Mouse (Mus musculus) lung, embryonic 14.5 days (tissue): ENCODE data around the gene Surf2. TPM values are rescaled to one million over a fixed set of nuclear protein-coding genes. Genes with fewer than 3 reads are reported as not detected.

ENCODE experiments used
- ATAC-seq: fragments of 200-750 bp; cut with Nextera tagmentation; 2 replicates; pipeline ENCODE4 v1.8.0; 2017; ENCODE audit warnings: mild to moderate bottlenecking, moderate TSS enrichment, moderate library complexity; ENCODE audit not compliant: insufficient read depth
- DNase-seq: peaks from one replicate; pipeline ENCODE4 v3.0.0-alpha.2; 2015
- H3K27ac ChIP-seq: fragments of 300-500 bp; sonication (generic); 2 replicates; pipeline ENCODE4 v1.5.1; 2014; ENCODE audit warnings: low read depth, mild to moderate bottlenecking, moderate library complexity
- H3K27me3 ChIP-seq: fragments of 300-500 bp; sonication (generic); 2 replicates; pipeline ENCODE4 v1.6.1; 2014; ENCODE audit warnings: low read length, control low read depth; ENCODE audit not compliant: insufficient read depth
- H3K36me3 ChIP-seq: fragments of 300-500 bp; sonication (generic); 2 replicates; pipeline ENCODE4 v1.6.1; 2014; ENCODE audit warnings: control low read depth; ENCODE audit not compliant: insufficient read depth
- H3K4me1 ChIP-seq: fragments of 300-500 bp; sonication (generic); 2 replicates; pipeline ENCODE4 v1.6.1; 2014; ENCODE audit warnings: antibody characterized with exemption, control low read depth; ENCODE audit not compliant: insufficient read depth
- H3K4me2 ChIP-seq: fragments of 300-500 bp; sonication (generic); 2 replicates; pipeline ENCODE4 v1.6.1; 2014; ENCODE audit warnings: mild to moderate bottlenecking
- H3K4me3 ChIP-seq: fragments of 300-500 bp; sonication (generic); 2 replicates; pipeline ENCODE4 v1.5.1; 2014; ENCODE audit warnings: low read depth, low read length
- H3K9ac ChIP-seq: fragments of 300-500 bp; sonication (generic); 2 replicates; pipeline ENCODE4 v1.6.1; 2014
- H3K9me3 ChIP-seq: fragments of 300-500 bp; sonication (generic); 2 replicates; pipeline ENCODE4 v1.6.1; 2016; ENCODE audit warnings: low read depth, low read length, control low read depth
- CTCF ChIP-seq: IDR thresholded peaks from 2 replicates; pipeline ENCODE4 v1.5.1; 2016; ENCODE audit warnings: antibody characterized with exemption, low read depth
- WGBS: fragments of 180-500 bp; shearing (Covaris S2); extraction: QIAGEN DNeasy Blood & Tissue Kit; methylation state at CpG from one replicate; pipeline ENCODE4 v1.1.7; 2014; 5-methylcytosine and 5-hydroxymethylcytosine counted together
- polyA plus RNA-seq: library from polyadenylated mRNA; unstranded; fragments of >200 nt; fragmentation: Nextera tagmentation; extraction: Ambion mirVana; gene quantifications from 2 replicates; pipeline ENCODE4 v1.2.1, GENCODE M21; 2014

Surf2 gene
- polyA plus RNA-seq, 1 experiment from 2014 or later, result 33.2 TPM

DNA sequence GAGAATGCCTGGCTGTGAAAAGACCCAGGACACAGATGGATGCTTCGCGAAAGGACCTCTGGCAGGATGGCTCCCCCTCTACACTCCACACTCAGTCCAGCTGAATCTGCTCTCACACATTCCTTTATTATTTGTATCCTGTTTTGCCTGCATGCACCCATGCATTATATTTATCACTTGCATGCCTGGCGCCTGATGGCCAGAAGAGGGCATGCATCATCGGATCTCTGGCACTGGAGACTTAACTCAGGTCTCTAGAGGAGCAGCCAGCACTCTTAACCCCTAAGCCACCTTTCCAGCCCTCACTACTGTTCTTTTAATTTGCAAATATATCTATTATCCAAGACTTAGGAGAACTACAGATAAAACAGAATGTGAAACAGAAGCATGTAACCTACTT, 44.6 kb downstream of the Surf2 start:
- ATAC-seq (no peak), DNase-seq (peak; percentile 44)
- H3K4me2 ChIP-seq, result no peak overlapping the region
- peak; percentile 51 for TF ChIP-seq CTCF
- H3K9ac ChIP-seq, result no peak overlapping the region
- no peaks in the 10 kb centered on the region for H3K27me3 ChIP-seq
- no peak overlapping the region for H3K27ac ChIP-seq
- H3K36me3 ChIP-seq, result peaks cover 62% of the 10 kb centered on the region
- H3K9me3 ChIP-seq, result no peaks in the 10 kb centered on the region
- no peaks in the 10 kb centered on the region for H3K4me1 ChIP-seq
- 71% methylated on average over 4 of the region's 4 CpGs for WGBS
- H3K4me3 ChIP-seq, result no peak overlapping the region

DNA sequence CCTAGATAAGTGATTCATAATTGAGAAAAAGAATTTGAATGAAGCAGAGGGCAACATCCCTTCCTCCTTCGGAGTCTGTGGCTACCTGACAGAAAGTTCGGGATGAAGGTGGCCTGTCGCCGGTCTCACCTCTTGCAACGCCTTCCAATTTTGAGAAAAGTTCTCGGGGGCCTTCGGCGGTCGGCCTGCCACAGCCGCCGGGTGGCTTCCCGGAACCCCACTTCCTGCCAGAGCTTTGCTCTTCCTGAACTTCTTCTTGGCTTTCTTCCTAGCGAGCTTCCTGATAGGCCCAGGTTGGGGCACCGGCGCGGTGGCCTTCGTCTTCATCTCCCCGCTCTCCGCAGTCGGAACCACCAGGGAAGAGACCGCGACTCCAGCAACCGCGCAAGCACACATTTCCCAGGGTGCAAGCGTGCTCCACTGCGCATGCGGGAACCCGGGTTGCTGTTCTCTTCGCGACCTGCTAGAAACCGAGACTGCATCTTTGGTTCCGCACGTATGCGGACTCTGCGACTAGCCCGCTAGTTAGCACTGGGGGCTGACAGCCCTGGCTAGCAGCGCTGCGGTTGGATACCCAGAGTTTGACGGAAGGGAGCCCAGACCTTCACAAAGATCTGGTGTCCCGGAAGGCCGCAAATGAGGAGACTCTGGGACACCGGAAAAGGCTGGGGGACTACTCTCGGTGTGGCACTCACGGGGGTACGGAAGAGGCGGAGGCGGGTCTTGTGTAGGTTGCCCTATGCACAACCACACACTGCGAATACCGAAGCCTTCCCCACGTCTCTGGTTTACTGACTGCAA, 48.0 kb downstream of the Surf2 start, which contains the start of gene Rexo4:
TSS of gene Rexo4 (minus strand) at position 464 of the 801 bp plus-strand sequence.
- Histone ChIP-seq H3K9ac (peak within 1 kb of the TSS; percentile 91), H3K4me1 (no peaks in the 10 kb centered on the region), H3K9me3 (no peaks in the 10 kb centered on the region), H3K36me3 (peaks cover 30% of the 10 kb centered on the region), H3K27me3 (no peaks in the 10 kb centered on the region), H3K4me2 (peak within 1 kb of the TSS; percentile 90), H3K4me3 (peak within 1 kb of the TSS; percentile 76), H3K27ac (peak within 1 kb of the TSS; percentile 99)
- DNase-seq (peak; percentile 98), ATAC-seq (peak; percentile 97)
- TF ChIP-seq CTCF, result no peak
- under 1% methylated on average over 50 of the region's 50 CpGs for WGBS

DNA sequence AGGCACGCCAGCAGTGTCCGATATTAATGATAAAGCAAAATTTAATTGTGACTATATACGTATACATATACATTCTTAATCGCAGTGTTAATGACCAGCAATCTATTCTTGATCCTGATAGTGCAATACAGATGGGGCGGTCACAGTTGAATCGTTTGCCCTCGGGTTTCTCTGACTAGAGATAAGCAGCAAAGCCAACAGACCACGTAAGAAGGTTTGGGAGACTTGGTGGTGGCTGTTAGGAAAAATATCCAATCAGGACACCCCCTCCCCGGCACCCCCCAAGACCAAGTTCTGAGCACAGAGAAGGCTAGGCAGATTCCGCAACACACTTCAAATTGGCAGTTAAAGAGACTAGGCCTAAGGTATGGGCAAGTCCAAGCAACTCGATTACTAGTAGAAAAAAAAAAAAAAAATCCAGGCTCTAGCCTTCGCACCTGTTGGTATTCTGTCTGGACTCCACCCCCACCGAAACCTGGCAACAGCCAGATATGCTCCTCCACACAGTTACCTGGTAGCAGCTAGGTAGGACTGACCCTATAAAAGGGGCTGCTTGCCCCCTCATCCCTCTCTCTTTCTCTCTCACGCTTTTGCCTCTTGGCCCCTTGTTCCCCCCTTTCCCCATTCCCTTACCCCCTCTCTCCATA, 48.7 kb downstream of the Surf2 start:
- Histone ChIP-seq H3K36me3 (peaks cover 25% of the 10 kb centered on the region), H3K27me3 (no peaks in the 10 kb centered on the region), H3K27ac (peak overlapping the region; percentile 99), H3K4me3 (peak overlapping the region; percentile 76), H3K4me2 (peak overlapping the region; percentile 90), H3K9ac (peak overlapping the region; percentile 91), H3K9me3 (no peaks in the 10 kb centered on the region), H3K4me1 (no peaks in the 10 kb centered on the region)
- WGBS, result 16% methylated on average over 14 of the region's 14 CpGs
- DNase-seq (no peak), ATAC-seq (peak; percentile 7; the same call in 1 of the 2 replicates)
- TF ChIP-seq CTCF, result no peak

DNA sequence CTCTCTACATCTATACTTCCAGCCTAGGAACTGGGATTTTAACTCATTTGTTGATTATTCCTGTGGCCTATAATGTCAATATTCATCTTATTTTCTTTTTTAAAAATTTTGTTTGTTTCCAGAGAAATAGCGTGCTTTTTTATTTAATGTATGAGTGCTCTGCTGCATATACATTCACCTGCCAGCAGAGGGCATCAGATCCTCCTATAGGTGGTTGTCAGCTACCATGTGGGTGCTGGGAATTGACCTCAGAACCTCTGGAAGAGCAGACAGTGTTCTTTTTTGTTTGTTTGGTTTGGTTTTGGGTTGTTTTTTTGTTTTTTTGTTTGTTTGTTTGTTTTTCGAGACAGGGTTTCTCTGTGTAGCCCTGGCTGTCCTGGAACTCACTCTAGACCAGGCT, 51.1 kb downstream of the Surf2 start:
- peaks cover under 1% of the 10 kb centered on the region; the same call in 1 of the 2 replicates for H3K36me3 ChIP-seq
- H3K27ac ChIP-seq, result no peak overlapping the region
- no peak overlapping the region for H3K4me3 ChIP-seq
- TF ChIP-seq CTCF, result peak; percentile 31
- H3K9ac ChIP-seq, result no peak overlapping the region
- H3K27me3 ChIP-seq, result no peaks in the 10 kb centered on the region
- H3K9me3 ChIP-seq, result no peaks in the 10 kb centered on the region
- no peak overlapping the region for H3K4me2 ChIP-seq
- H3K4me1 ChIP-seq, result no peaks in the 10 kb centered on the region
- ATAC-seq (no peak), DNase-seq (no peak)
- 72% methylated on average over 2 of the region's 2 CpGs for WGBS

Other genes starting within 250 kb of the Surf2 start
- not detected in 2 replicates for gene Lcn4, start 245.1 kb upstream of the Surf2 start, polyA plus RNA-seq
- not detected in 2 replicates for gene Abo, start 51.4 kb upstream of the Surf2 start, polyA plus RNA-seq
- gene Surf6, start 13.5 kb upstream of the Surf2 start, polyA plus RNA-seq, result 12.5 and 15.5 TPM in 2 replicates
- 33.2 and 34.6 TPM in 2 replicates for gene Med22, start 5.7 kb upstream of the Surf2 start, polyA plus RNA-seq
- 775 and 784 TPM in 2 replicates for gene Rpl7a, start 5.6 kb upstream of the Surf2 start, polyA plus RNA-seq
- gene Surf1, start 163 bp downstream of the Surf2 start, polyA plus RNA-seq, result 41.5 and 43.6 TPM in 2 replicates
- gene Surf4, start 17.6 kb downstream of the Surf2 start, polyA plus RNA-seq, result 195 and 211 TPM in 2 replicates
- gene Stkld1, start 17.7 kb downstream of the Surf2 start, polyA plus RNA-seq, result not detected in 2 replicates
- 44.9 and 48.3 TPM in 2 replicates for gene Rexo4, start 48.0 kb downstream of the Surf2 start, polyA plus RNA-seq
- 0.07 and 0.08 TPM in 2 replicates for gene Adamts13, start 57.0 kb downstream of the Surf2 start, polyA plus RNA-seq
- 48.4 and 58.8 TPM in 2 replicates for gene Cacfd1, start 93.6 kb downstream of the Surf2 start, polyA plus RNA-seq
- gene Slc2a6, start 111.6 kb downstream of the Surf2 start, polyA plus RNA-seq, result 0.28 and 0.35 TPM in 2 replicates
- 0.17 and 0.18 TPM in 2 replicates for gene Mymk, start 155.8 kb downstream of the Surf2 start, polyA plus RNA-seq
- 19.2 and 21.0 TPM in 2 replicates for gene Adamtsl2, start 163.0 kb downstream of the Surf2 start, polyA plus RNA-seq
- gene Fam163b, start 226.1 kb downstream of the Surf2 start, polyA plus RNA-seq, result 0.61 and 0.70 TPM in 2 replicates
- gene Dbh, start 248.9 kb downstream of the Surf2 start, polyA plus RNA-seq, result 0.20 and 0.75 TPM in 2 replicates